Mouse (Mus musculus) embryonic fibroblast, embryonic 13.5 days (primary cell): ENCODE data around the gene Polr3b.

Experiments
- CTCF ChIP-seq: IDR thresholded peaks from 2 replicates; pipeline ENCODE4 v1.5.1; 2011; ENCODE audit warnings: mild to moderate bottlenecking, control low read depth, low read length, moderate library complexity, borderline replicate concordance; ENCODE audit not compliant: insufficient read depth
- POLR2A ChIP-seq: IDR thresholded peaks from 2 replicates; pipeline ENCODE4 v1.6.1; 2011; ENCODE audit warnings: low read depth, mild to moderate bottlenecking, control low read depth, low read length, moderate library complexity

DNA sequence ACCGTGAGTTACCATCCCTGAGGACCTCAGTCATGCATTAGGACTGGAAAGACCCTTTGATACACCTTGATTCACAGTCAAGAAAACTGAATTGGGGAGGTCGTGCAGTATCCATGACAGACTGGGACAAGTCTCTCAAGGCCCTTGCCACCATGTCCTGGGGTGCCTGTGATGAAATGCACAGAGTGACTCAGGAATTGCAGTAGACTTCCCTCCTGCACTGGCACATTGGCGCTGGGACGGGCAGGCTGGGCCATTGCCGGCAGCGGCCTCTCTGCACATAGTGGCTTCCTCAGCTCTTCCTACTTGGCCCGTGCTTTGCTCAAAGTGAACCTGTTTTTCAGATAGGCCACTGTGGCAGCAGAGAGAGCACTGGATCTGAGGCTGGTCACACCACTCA, 94.5 kb downstream of the Polr3b start:
- TF ChIP-seq POLR2A, result no peak
- no peak for TF ChIP-seq CTCF
